Mouse (Mus musculus): ENCODE data around the gene Olfr1446. TPM values are rescaled to one million over a fixed set of nuclear protein-coding genes. Genes with fewer than 3 reads are reported as not detected.

The Olfr1446 gene
- polyA plus RNA-seq (2014; fragmentation: Nextera tagmentation; extraction: Ambion mirVana): not detected in 2 replicates

GRCm38 (mm10) chr19:12893424-12893823 is at the start of gene Olfr1446:
Gene Olfr1446 (minus strand): TSS chr19:12893524.
- TF ChIP-seq CTCF (IDR thresholded peaks at IDR 0.05; ENCODE audit: low read depth): no peak
- H3K9ac ChIP-seq: no peak within 1 kb of the TSS
- no peak within 1 kb of the TSS for H3K4me3 ChIP-seq (ENCODE audit: low read depth, low read length)
- H3K4me1 ChIP-seq (ENCODE audit: insufficient read depth): no peaks in the 10 kb centered on the region
- H3K27me3 ChIP-seq (ENCODE audit: insufficient read depth, low read length): no peaks in the 10 kb centered on the region
- WGBS: 79% methylated on average over 1 of the region's 1 CpGs
- DNase-seq (no peak), ATAC-seq (ENCODE audit: insufficient read depth) (no peak)
- H3K9me3 ChIP-seq (ENCODE audit: low read depth, low read length): no peaks in the 10 kb centered on the region
- H3K27ac ChIP-seq (ENCODE audit: low read depth): no peak within 1 kb of the TSS
- H3K36me3 ChIP-seq (ENCODE audit: insufficient read depth): no peaks in the 10 kb centered on the region
- no peak within 1 kb of the TSS for H3K4me2 ChIP-seq

GRCm38 (mm10) chr19:12930540-12930939 is 37.2 kb upstream of the Olfr1446 start, which contains the start of gene Olfr1449:
Gene Olfr1449 (plus strand): TSS chr19:12930840.
- no peak within 1 kb of the TSS for H3K9ac ChIP-seq
- H3K4me3 ChIP-seq (ENCODE audit: low read depth, low read length): no peak within 1 kb of the TSS
- H3K36me3 ChIP-seq (ENCODE audit: insufficient read depth): no peaks in the 10 kb centered on the region
- H3K27me3 ChIP-seq (ENCODE audit: insufficient read depth, low read length): no peaks in the 10 kb centered on the region
- TF ChIP-seq CTCF (IDR thresholded peaks at IDR 0.05; ENCODE audit: low read depth): no peak
- no peak within 1 kb of the TSS for H3K4me2 ChIP-seq
- H3K4me1 ChIP-seq (ENCODE audit: insufficient read depth): no peaks in the 10 kb centered on the region
- ATAC-seq (ENCODE audit: insufficient read depth) (no peak), DNase-seq (no peak)
- no peak within 1 kb of the TSS for H3K27ac ChIP-seq (ENCODE audit: low read depth)
- no peaks in the 10 kb centered on the region for H3K9me3 ChIP-seq (ENCODE audit: low read depth, low read length)

GRCm38 (mm10) chr19:12924319-12924718 is 31.0 kb upstream of the Olfr1446 start, which contains the start of gene Olfr1448:
Gene Olfr1448 (minus strand): TSS chr19:12924419.
- Histone ChIP-seq H3K9ac (no peak within 1 kb of the TSS), H3K27ac (ENCODE audit: low read depth) (no peak within 1 kb of the TSS), H3K27me3 (ENCODE audit: insufficient read depth, low read length) (no peaks in the 10 kb centered on the region), H3K9me3 (ENCODE audit: low read depth, low read length) (no peaks in the 10 kb centered on the region), H3K4me3 (ENCODE audit: low read depth, low read length) (no peak within 1 kb of the TSS), H3K4me1 (ENCODE audit: insufficient read depth) (no peaks in the 10 kb centered on the region), H3K36me3 (ENCODE audit: insufficient read depth) (no peaks in the 10 kb centered on the region), H3K4me2 (no peak within 1 kb of the TSS)
- ATAC-seq (ENCODE audit: insufficient read depth) (no peak), DNase-seq (no peak)
- TF ChIP-seq CTCF (IDR thresholded peaks at IDR 0.05; ENCODE audit: low read depth): no peak
- WGBS: 64% methylated on average over 1 of the region's 1 CpGs

GRCm38 (mm10) chr19:12903643-12904042 is 10.3 kb upstream of the Olfr1446 start, which contains the start of gene Olfr1447:
Gene Olfr1447 (minus strand): TSS chr19:12903743.
- no peak for TF ChIP-seq CTCF (IDR thresholded peaks at IDR 0.05; ENCODE audit: low read depth)
- WGBS: 92% methylated on average over 1 of the region's 1 CpGs

GRCm38 (mm10) chr19:12883555-12883954 is 9.8 kb downstream of the Olfr1446 start, which contains the start of gene Olfr1445:
Gene Olfr1445 (plus strand): TSS chr19:12883855.
- Histone ChIP-seq H3K27ac (ENCODE audit: low read depth) (no peak within 1 kb of the TSS), H3K4me2 (no peak within 1 kb of the TSS), H3K36me3 (ENCODE audit: insufficient read depth) (no peaks in the 10 kb centered on the region), H3K4me1 (ENCODE audit: insufficient read depth) (no peaks in the 10 kb centered on the region), H3K9me3 (ENCODE audit: low read depth, low read length) (no peaks in the 10 kb centered on the region), H3K4me3 (ENCODE audit: low read depth, low read length) (no peak within 1 kb of the TSS), H3K9ac (no peak within 1 kb of the TSS), H3K27me3 (ENCODE audit: insufficient read depth, low read length) (no peaks in the 10 kb centered on the region)
- DNase-seq (no peak), ATAC-seq (ENCODE audit: insufficient read depth) (no peak)
- WGBS: 81% methylated on average over 2 of the region's 2 CpGs
- TF ChIP-seq CTCF (IDR thresholded peaks at IDR 0.05; ENCODE audit: low read depth): no peak

More at GRCm38 (mm10) chr19:12903643-12904042, 10.3 kb upstream of the Olfr1446 start, which contains the start of gene Olfr1447:
- ATAC-seq (ENCODE audit: insufficient read depth) (no peak), DNase-seq (no peak)
- no peak within 1 kb of the TSS for H3K4me3 ChIP-seq (ENCODE audit: low read depth, low read length)
- no peaks in the 10 kb centered on the region for H3K9me3 ChIP-seq (ENCODE audit: low read depth, low read length)
- H3K4me1 ChIP-seq (ENCODE audit: insufficient read depth): no peaks in the 10 kb centered on the region
- H3K4me2 ChIP-seq: no peak within 1 kb of the TSS
- no peaks in the 10 kb centered on the region for H3K27me3 ChIP-seq (ENCODE audit: insufficient read depth, low read length)
- no peaks in the 10 kb centered on the region for H3K36me3 ChIP-seq (ENCODE audit: insufficient read depth)
- no peak within 1 kb of the TSS for H3K27ac ChIP-seq (ENCODE audit: low read depth)
- H3K9ac ChIP-seq: no peak within 1 kb of the TSS

GRCm38 (mm10) chr19:12856983-12857382 is 36.3 kb downstream of the Olfr1446 start, which contains the start of gene Olfr1444:
Gene Olfr1444 (plus strand): TSS chr19:12857283.
- H3K9ac ChIP-seq: no peak within 1 kb of the TSS
- no peaks in the 10 kb centered on the region for H3K4me1 ChIP-seq (ENCODE audit: insufficient read depth)
- WGBS: 52% methylated on average over 1 of the region's 1 CpGs
- DNase-seq (no peak), ATAC-seq (ENCODE audit: insufficient read depth) (no peak)
- H3K9me3 ChIP-seq (ENCODE audit: low read depth, low read length): no peaks in the 10 kb centered on the region
- no peak within 1 kb of the TSS for H3K27ac ChIP-seq (ENCODE audit: low read depth)
- H3K4me3 ChIP-seq (ENCODE audit: low read depth, low read length): no peak within 1 kb of the TSS
- no peak within 1 kb of the TSS for H3K4me2 ChIP-seq
- no peaks in the 10 kb centered on the region for H3K27me3 ChIP-seq (ENCODE audit: insufficient read depth, low read length)
- no peaks in the 10 kb centered on the region for H3K36me3 ChIP-seq (ENCODE audit: insufficient read depth)
- no peak for TF ChIP-seq CTCF (IDR thresholded peaks at IDR 0.05; ENCODE audit: low read depth)

- Histone ChIP-seq H3K36me3 (ENCODE audit: insufficient read depth) (no peaks in the 10 kb centered on the region), H3K27ac (ENCODE audit: low read depth) (no peak within 1 kb of the TSS), H3K4me1 (ENCODE audit: insufficient read depth) (no peaks in the 10 kb centered on the region), H3K4me2 (no peak within 1 kb of the TSS), H3K9me3 (ENCODE audit: low read depth, low read length) (no peaks in the 10 kb centered on the region), H3K9ac (no peak within 1 kb of the TSS), H3K27me3 (ENCODE audit: insufficient read depth, low read length) (no peaks in the 10 kb centered on the region), H3K4me3 (ENCODE audit: low read depth, low read length) (no peak within 1 kb of the TSS)
- ATAC-seq (ENCODE audit: insufficient read depth) (no peak), DNase-seq (no peak)
- TF ChIP-seq CTCF (IDR thresholded peaks at IDR 0.05; ENCODE audit: low read depth): no peak
Measured at GRCm38 (mm10) chr19:12846382-12846781, 46.9 kb downstream of the Olfr1446 start, which contains the start of gene Gm5244. Gene Gm5244 (plus strand): TSS chr19:12846682.
